Mouse (Mus musculus) spleen, adult 2 months (tissue): Measurements from ENCODE around the gene Ms4a3. TPM values are rescaled to one million over a fixed set of nuclear protein-coding genes. Genes with fewer than 3 reads are reported as not detected.

Experiments
- DNase-seq, 2 experiments: peaks; one replicate each; pipeline versions ENCODE4 v3.0.0 to v3.0.0-alpha.2; 2012 to 2021; ENCODE audit warnings: low spot score in 2 of 2, low read depth in 1 of 2
- H3K27ac ChIP-seq: fragments of 200-500 bp; 2 replicates; pipeline ENCODE4 v1.5.1; 2012; ENCODE audit warnings: low read length, inconsistent platforms; ENCODE audit not compliant: insufficient read depth
- H3K27me3 ChIP-seq: fragments of 200-500 bp; 2 replicates; pipeline ENCODE4 v1.6.1; 2012; ENCODE audit warnings: mild to moderate bottlenecking, moderate library complexity, low read length, inconsistent platforms; ENCODE audit not compliant: control insufficient read depth, insufficient read depth
- H3K36me3 ChIP-seq: fragments of 200-500 bp; 2 replicates; pipeline ENCODE4 v1.6.1; 2012; ENCODE audit warnings: mild to moderate bottlenecking, low read length, inconsistent platforms; ENCODE audit not compliant: control insufficient read depth, insufficient read depth
- H3K4me1 ChIP-seq: fragments of 200-500 bp; 2 replicates; pipeline ENCODE4 v1.6.1; 2011; ENCODE audit warnings: inconsistent platforms; ENCODE audit not compliant: control insufficient read depth, insufficient read depth, insufficient read length
- H3K4me3 ChIP-seq: fragments of 200-500 bp; 2 replicates; pipeline ENCODE4 v1.5.1; 2011; ENCODE audit warnings: mild to moderate bottlenecking, inconsistent platforms; ENCODE audit not compliant: insufficient read depth, insufficient read length; ENCODE audit errors: extremely low read depth
- CTCF ChIP-seq: fragments of 200-500 bp; IDR thresholded peaks from 2 replicates; pipeline ENCODE4 v1.5.1; 2011; ENCODE audit warnings: mild to moderate bottlenecking, inconsistent platforms; ENCODE audit not compliant: insufficient read depth, insufficient read length, insufficient replicate concordance; ENCODE audit errors: extremely low read depth
- POLR2A ChIP-seq: fragments of 200-500 bp; IDR thresholded peaks from 2 replicates; pipeline ENCODE4 v1.6.1; 2011; ENCODE audit warnings: low read depth, low read length, inconsistent platforms
- WGBS: fragments of 180-500 bp; shearing (Covaris S2); methylation state at CpG from one replicate; pipeline ENCODE4 v1.1.7; 2018; 5-methylcytosine and 5-hydroxymethylcytosine counted together
- polyA plus RNA-seq: library from polyadenylated mRNA; depleted of rRNA; stranded (reverse); fragments of >200 nt; gene quantifications from 2 replicates; pipeline ENCODE4 v1.2.3, GENCODE M21; 2012; rRNA removed

The Ms4a3 gene
- polyA plus RNA-seq, 1 experiment = 1.7 TPM

DNA sequence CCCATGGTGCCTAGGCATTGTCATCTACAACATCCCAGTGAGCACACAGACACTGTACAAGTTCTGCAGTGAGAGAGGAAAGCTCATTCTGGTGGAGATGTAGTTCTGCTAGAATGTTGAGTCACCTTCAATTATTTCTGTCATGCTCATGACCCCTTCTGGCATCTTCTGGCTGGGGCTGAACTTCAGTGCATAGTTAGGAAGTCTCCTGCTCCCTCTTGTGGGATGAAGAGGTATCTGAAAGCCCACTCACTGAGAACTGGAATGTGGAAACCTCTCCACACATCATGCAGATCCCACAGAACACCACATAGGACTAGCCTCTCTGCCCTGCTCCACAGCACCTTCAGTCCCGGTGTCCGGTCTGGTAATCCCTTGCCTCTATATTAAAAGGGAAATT, 38.6 kb downstream of the Ms4a3 start:
- TF ChIP-seq CTCF (peak; percentile 76; the same call in 1 of the 2 replicates), POLR2A (no peak)

DNA sequence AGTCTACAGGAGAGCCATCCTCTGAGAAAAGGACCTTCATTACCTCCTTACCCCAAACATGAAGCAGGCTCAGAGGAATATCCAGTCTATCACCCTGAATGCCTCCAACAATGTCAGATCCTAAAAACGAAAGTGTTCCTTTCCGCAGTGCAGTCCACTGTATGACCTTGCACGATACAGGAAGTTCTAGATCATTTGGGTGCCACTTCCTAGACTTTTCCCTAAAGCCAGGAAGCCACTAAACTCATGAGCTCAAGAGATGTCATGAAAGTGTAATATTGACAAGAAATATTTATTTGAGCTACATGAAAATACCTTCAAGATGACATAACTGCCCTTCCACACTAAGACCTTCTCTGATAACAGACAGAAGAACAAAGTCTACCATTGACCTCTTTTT, 39.3 kb downstream of the Ms4a3 start:
- H3K4me1 ChIP-seq = peaks cover 3% of the 10 kb centered on the region; the same call in 1 of the 2 replicates
- H3K36me3 ChIP-seq = no peaks in the 10 kb centered on the region
- WGBS = 80% methylated on average over 3 of the region's 3 CpGs
- no peak overlapping the region for H3K27ac ChIP-seq
- DNase-seq = no peak
- H3K4me3 ChIP-seq = no peak overlapping the region
- H3K27me3 ChIP-seq = no peaks in the 10 kb centered on the region
- TF ChIP-seq CTCF (no peak), POLR2A (no peak)

More for the DNA sequence above, 38.6 kb downstream of the Ms4a3 start:
- no peak overlapping the region for H3K4me3 ChIP-seq
- no peaks in the 10 kb centered on the region for H3K27me3 ChIP-seq
- peaks cover 3% of the 10 kb centered on the region; the same call in 1 of the 2 replicates for H3K4me1 ChIP-seq
- WGBS = 94% methylated on average over 2 of the region's 2 CpGs
- DNase-seq = peak; percentile 43 to 67
- no peak overlapping the region for H3K27ac ChIP-seq
- no peaks in the 10 kb centered on the region for H3K36me3 ChIP-seq

DNA sequence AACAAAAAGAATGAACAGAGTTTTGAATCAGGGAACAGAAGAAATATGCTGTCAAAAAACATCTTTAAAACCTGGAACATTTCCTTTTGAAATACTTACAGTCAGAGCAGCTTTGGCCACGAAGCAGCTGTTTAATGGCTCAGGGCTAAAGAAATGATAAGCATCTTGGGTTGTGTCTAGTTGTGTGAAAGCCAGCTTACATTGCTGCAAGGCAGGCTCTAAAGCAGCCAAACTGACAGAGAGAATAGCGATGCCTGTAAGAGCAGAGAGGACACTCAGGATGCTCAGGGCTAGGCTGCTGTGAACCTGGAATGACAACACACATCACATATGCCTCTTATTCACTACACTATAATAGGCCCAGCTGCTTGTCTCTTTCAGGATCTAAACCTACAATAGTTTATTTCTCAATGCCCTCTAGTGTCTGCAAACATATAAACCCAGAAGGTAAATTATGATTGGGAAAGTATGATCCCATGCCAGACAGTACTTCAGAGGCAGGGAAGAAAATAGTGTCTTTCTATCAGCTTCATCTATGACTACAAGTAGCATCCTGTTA, 50.7 kb downstream of the Ms4a3 start:
- no peak for TF ChIP-seq POLR2A
- no peak for TF ChIP-seq CTCF
- Histone ChIP-seq H3K27me3 (no peaks in the 10 kb centered on the region), H3K27ac (no peak overlapping the region), H3K4me1 (peaks cover 3% of the 10 kb centered on the region), H3K36me3 (no peaks in the 10 kb centered on the region), H3K4me3 (no peak overlapping the region)
- no peak for DNase-seq
- 63% methylated on average over 2 of the region's 2 CpGs for WGBS

DNA sequence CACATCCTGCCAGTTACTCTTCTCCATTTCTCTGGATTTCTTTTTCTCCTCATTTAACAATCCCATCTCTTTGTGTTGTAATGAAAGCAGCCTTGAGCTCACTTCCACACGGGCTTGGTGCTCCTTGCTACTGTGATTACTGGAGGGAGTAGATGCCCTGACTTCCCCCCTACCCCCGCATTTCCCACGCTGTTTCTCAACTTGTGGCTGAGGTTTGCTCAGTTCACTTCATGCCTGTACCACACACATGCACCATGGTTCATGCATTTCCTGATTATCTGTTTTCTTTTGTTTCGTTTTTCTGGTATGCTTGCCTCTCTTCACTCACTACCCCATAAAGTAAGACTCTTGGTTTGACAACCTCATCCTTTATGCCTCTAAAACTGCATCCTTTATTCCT, 51.4 kb downstream of the Ms4a3 start:
- no peak for TF ChIP-seq POLR2A
- TF ChIP-seq CTCF = no peak
- H3K27me3 ChIP-seq = no peaks in the 10 kb centered on the region
- no peak overlapping the region for H3K27ac ChIP-seq
- WGBS = 24% methylated on average over 4 of the region's 4 CpGs
- H3K36me3 ChIP-seq = no peaks in the 10 kb centered on the region
- no peak overlapping the region for H3K4me3 ChIP-seq
- DNase-seq = peak; percentile 26 to 53
- H3K4me1 ChIP-seq = peaks cover 3% of the 10 kb centered on the region

Other genes starting within 250 kb of the Ms4a3 start
- gene Ms4a4c, start 236.1 kb downstream of the Ms4a3 start, polyA plus RNA-seq = 8.5 and 9.4 TPM in 2 replicates
- 44.9 and 62.0 TPM in 2 replicates for gene Ms4a4b, start 197.3 kb downstream of the Ms4a3 start, polyA plus RNA-seq
- 8.9 and 12.2 TPM in 2 replicates for gene Ms4a6c, start 171.5 kb downstream of the Ms4a3 start, polyA plus RNA-seq
- gene Gm8369, start 154.9 kb downstream of the Ms4a3 start, polyA plus RNA-seq = 35.9 and 38.1 TPM in 2 replicates
- gene Ms4a6b, start 124.3 kb downstream of the Ms4a3 start, polyA plus RNA-seq = 27.9 and 34.8 TPM in 2 replicates
- 8.6 and 10.2 TPM in 2 replicates for gene Ms4a4d, start 104.0 kb downstream of the Ms4a3 start, polyA plus RNA-seq
- gene Ms4a6d, start 36.0 kb downstream of the Ms4a3 start, polyA plus RNA-seq = 2.1 and 3.9 TPM in 2 replicates
- 0.12 and 0.14 TPM in 2 replicates for gene Ms4a2, start 17.1 kb downstream of the Ms4a3 start, polyA plus RNA-seq
- gene Oosp2, start 19.7 kb upstream of the Ms4a3 start, polyA plus RNA-seq = not detected in 2 replicates
- 2.2 and 2.5 TPM in 2 replicates for gene Oosp1, start 50.3 kb upstream of the Ms4a3 start, polyA plus RNA-seq
- not detected in 2 replicates for gene Oosp3, start 56.2 kb upstream of the Ms4a3 start, polyA plus RNA-seq
- not detected in 2 replicates for gene Gif, start 106.7 kb upstream of the Ms4a3 start, polyA plus RNA-seq
- 4.1 and 5.4 TPM in 2 replicates for gene Mrpl16, start 129.5 kb upstream of the Ms4a3 start, polyA plus RNA-seq
- gene Stx3, start 178.6 kb upstream of the Ms4a3 start, polyA plus RNA-seq = 1.9 and 2.0 TPM in 2 replicates
- not detected in 2 replicates for gene Olfr1417, start 198.4 kb upstream of the Ms4a3 start, polyA plus RNA-seq
- not detected in 2 replicates for gene Olfr1418, start 220.2 kb upstream of the Ms4a3 start, polyA plus RNA-seq
- gene Olfr1419, start 234.3 kb upstream of the Ms4a3 start, polyA plus RNA-seq = not detected in 2 replicates
- not detected in 2 replicates for gene Olfr1420, start 245.7 kb upstream of the Ms4a3 start, polyA plus RNA-seq